Mouse (Mus musculus) heart, embryonic 14.5 days (tissue): Measurements from ENCODE around the gene Tcta. TPM values are rescaled to one million over a fixed set of nuclear protein-coding genes. Genes with fewer than 3 reads are reported as not detected.
"Not testable (repeated sequence)": the region's sequence is repeated elsewhere in the genome, so short reads cannot be mapped to it uniquely, and the experiment has no call there.

Source experiments
- ATAC-seq: fragments of 200-750 bp; cut with Nextera tagmentation; 2 replicates; pipeline ENCODE4 v1.8.0; 2017; ENCODE audit warnings: low read depth, moderate TSS enrichment; ENCODE audit not compliant: insufficient number of reproducible peaks, insufficient read depth, low FRiP score
- H3K27ac ChIP-seq, 2 experiments: fragments of 200-500 bp in 1 of 2; fragments of 300-500 bp in 1 of 2; sonication (generic) in 1 of 2; replicated peaks in 1 of 2; 2 replicates each; pipeline ENCODE4 v1.5.1; 2012 to 2014; ENCODE audit warnings: low read depth in 2 of 2, low read length in 2 of 2, control low read depth in 1 of 2, mild to moderate bottlenecking in 1 of 2, mixed read lengths in 1 of 2; ENCODE audit not compliant: control insufficient read depth in 1 of 2, insufficient read depth in 1 of 2
- H3K27me3 ChIP-seq: fragments of 300-500 bp; sonication (generic); 2 replicates; pipeline ENCODE4 v1.6.1; 2014; ENCODE audit warnings: mild to moderate bottlenecking, low read length, control low read depth; ENCODE audit not compliant: control insufficient read depth, insufficient read depth
- H3K36me3 ChIP-seq: fragments of 300-500 bp; sonication (generic); 2 replicates; pipeline ENCODE4 v1.6.1; 2014; ENCODE audit warnings: mild to moderate bottlenecking, control low read depth, low read length, mixed read lengths; ENCODE audit not compliant: control insufficient read depth, insufficient read depth
- H3K4me1 ChIP-seq, 2 experiments: fragments of 200-500 bp in 1 of 2; fragments of 300-500 bp in 1 of 2; sonication (generic) in 1 of 2; 2 replicates each; pipeline ENCODE4 v1.6.1; 2012 to 2014; ENCODE audit warnings: low read length in 2 of 2, control low read depth in 1 of 2, mixed read lengths in 1 of 2; ENCODE audit not compliant: control insufficient read depth in 2 of 2, insufficient read depth in 2 of 2
- H3K4me2 ChIP-seq: fragments of 300-500 bp; sonication (generic); 2 replicates; pipeline ENCODE4 v1.6.1; 2014; ENCODE audit warnings: mild to moderate bottlenecking, low read length
- H3K4me3 ChIP-seq, 2 experiments: fragments of 200-500 bp in 1 of 2; fragments of 300-500 bp in 1 of 2; sonication (generic) in 1 of 2; 2 replicates each; pipeline ENCODE4 v1.5.1; 2012 to 2014; ENCODE audit warnings: low read length in 2 of 2, mild to moderate bottlenecking in 2 of 2, control low read depth in 1 of 2, low read depth in 1 of 2, moderate library complexity in 1 of 2; ENCODE audit not compliant: control insufficient read depth in 1 of 2, insufficient read depth in 1 of 2
- H3K9ac ChIP-seq: fragments of 300-500 bp; sonication (generic); 2 replicates; pipeline ENCODE4 v1.6.1; 2014; ENCODE audit warnings: mild to moderate bottlenecking, low read length
- H3K9me3 ChIP-seq: fragments of 300-500 bp; sonication (generic); 2 replicates; pipeline ENCODE4 v1.6.1; 2016; ENCODE audit warnings: low read length, control low read depth; ENCODE audit not compliant: control insufficient read depth
- WGBS: fragments of 180-500 bp; shearing (Covaris S2); extraction: QIAGEN DNeasy Blood & Tissue Kit; methylation state at CpG from one replicate; pipeline ENCODE4 v1.1.7; 2014; 5-methylcytosine and 5-hydroxymethylcytosine counted together
- polyA plus RNA-seq: library from polyadenylated mRNA; unstranded; fragments of >200 nt; fragmentation: Nextera tagmentation; extraction: Ambion mirVana; gene quantifications from 2 replicates; pipeline ENCODE4 v1.2.1, GENCODE M21; 2014

The Tcta gene
- polyA plus RNA-seq, 1 experiment from 2014 or later: 39.4 TPM

- peak within 1 kb of the TSS; percentile 48 to 83 for H3K4me3 ChIP-seq
- H3K36me3 ChIP-seq: peaks cover 13% of the 10 kb centered on the region
- H3K9ac ChIP-seq: peak within 1 kb of the TSS; percentile 79
- under 1% methylated on average over 32 of the region's 32 CpGs for WGBS
- no peaks in the 10 kb centered on the region for H3K27me3 ChIP-seq
- H3K9me3 ChIP-seq: no peaks in the 10 kb centered on the region
- ATAC-seq: peak; percentile 95
- H3K27ac ChIP-seq: peak within 1 kb of the TSS; percentile 80 to 82
- H3K4me2 ChIP-seq: peak within 1 kb of the TSS; percentile 74
- peaks cover 0 to 5% of the 10 kb centered on the region in 2 experiments; a peak in 1 of 4 replicates for H3K4me1 ChIP-seq
Measured at GRCm38 (mm10) chr9:108290016-108290750, 15.8 kb downstream of the Tcta start, which contains the start of gene Nicn1. Gene Nicn1, plus strand, starts transcription at chr9:108290429.

- H3K4me1 ChIP-seq: peaks cover 0 to 5% of the 10 kb centered on the region in 2 experiments; a peak in 1 of 4 replicates
- no peaks in the 10 kb centered on the region for H3K27me3 ChIP-seq
- peaks cover 5% of the 10 kb centered on the region for H3K36me3 ChIP-seq
- 65% methylated on average over 2 of the region's 2 CpGs for WGBS
- peak overlapping the region; percentile 79 for H3K9ac ChIP-seq
- no peak overlapping the region for H3K27ac ChIP-seq
- H3K4me3 ChIP-seq: no peak overlapping the region
- H3K4me2 ChIP-seq: peak overlapping the region; percentile 74
- no peaks in the 10 kb centered on the region for H3K9me3 ChIP-seq
- ATAC-seq: no peak
Measured at GRCm38 (mm10) chr9:108289347-108289746, 16.6 kb downstream of the Tcta start.

- not testable (repeated sequence) for H3K27ac ChIP-seq, H3K9me3 ChIP-seq, H3K4me3 ChIP-seq, ATAC-seq, H3K27me3 ChIP-seq, H3K4me1 ChIP-seq, H3K4me2 ChIP-seq, H3K36me3 ChIP-seq, H3K9ac ChIP-seq
- 83% methylated on average over 4 of the region's 6 CpGs for WGBS
Measured at GRCm38 (mm10) chr9:108287526-108288238, 18.3 kb downstream of the Tcta start.

GRCm38 (mm10) chr9:108284410-108284809, 21.6 kb downstream of the Tcta start:
- no peak overlapping the region for H3K27ac ChIP-seq
- peak; percentile 49; the same call in 1 of the 2 replicates for ATAC-seq
- no peak overlapping the region for H3K4me2 ChIP-seq
- H3K36me3 ChIP-seq: no peaks in the 10 kb centered on the region
- peaks cover 0 to 4% of the 10 kb centered on the region in 2 experiments; a peak in 1 of 4 replicates for H3K4me1 ChIP-seq
- 5% methylated on average over 6 of the region's 6 CpGs for WGBS
- no peaks in the 10 kb centered on the region for H3K9me3 ChIP-seq
- no peaks in the 10 kb centered on the region for H3K27me3 ChIP-seq
- H3K4me3 ChIP-seq: no peak overlapping the region
- H3K9ac ChIP-seq: no peak overlapping the region

- H3K9me3 ChIP-seq: no peaks in the 10 kb centered on the region
- H3K27ac ChIP-seq: peak overlapping the region; percentile 39 to 61
- no peaks in the 10 kb centered on the region for H3K36me3 ChIP-seq
- H3K27me3 ChIP-seq: no peaks in the 10 kb centered on the region
- 36% methylated on average over 8 of the region's 8 CpGs for WGBS
- no peak overlapping the region for H3K9ac ChIP-seq
- ATAC-seq: peak; percentile 51
- H3K4me3 ChIP-seq: no peak overlapping the region
- H3K4me1 ChIP-seq: peaks cover 2 to 8% of the 10 kb centered on the region in 2 experiments
- no peak overlapping the region for H3K4me2 ChIP-seq
Measured at GRCm38 (mm10) chr9:108280071-108280828, 25.7 kb downstream of the Tcta start.

GRCm38 (mm10) chr9:108278697-108279450, 27.1 kb downstream of the Tcta start:
- Histone ChIP-seq H3K4me1 (peaks cover 11 to 19% of the 10 kb centered on the region in 2 experiments), H3K4me3 (no peak overlapping the region), H3K27ac (no peak overlapping the region), H3K9me3 (no peaks in the 10 kb centered on the region), H3K27me3 (no peaks in the 10 kb centered on the region), H3K9ac (no peak overlapping the region), H3K36me3 (no peaks in the 10 kb centered on the region), H3K4me2 (no peak overlapping the region)
- WGBS: 71% methylated on average over 10 of the region's 10 CpGs
- no peak for ATAC-seq

- no peak for ATAC-seq
- WGBS: 17% methylated on average over 6 of the region's 6 CpGs
- no peaks in the 10 kb centered on the region for H3K9me3 ChIP-seq
- H3K27ac ChIP-seq: peak overlapping the region in 1 of 2 experiments; percentile 42; a peak in 1 of 4 replicates
- H3K27me3 ChIP-seq: no peaks in the 10 kb centered on the region
- H3K36me3 ChIP-seq: no peaks in the 10 kb centered on the region
- H3K4me3 ChIP-seq: no peak overlapping the region
- no peak overlapping the region for H3K4me2 ChIP-seq
- peaks cover 15 to 19% of the 10 kb centered on the region in 2 experiments for H3K4me1 ChIP-seq
- no peak overlapping the region for H3K9ac ChIP-seq
Measured at GRCm38 (mm10) chr9:108275331-108275659, 30.7 kb downstream of the Tcta start.
